Mouse (Mus musculus) frontal cortex, postnatal 10 days (tissue): Measurements from ENCODE around the gene Prr15l.

Experiments used
- DNase-seq, 2 experiments: peaks; one replicate each; pipeline ENCODE4 v3.0.0; 2022; ENCODE audit warnings: low spot score in 2 of 2, mixed read lengths in 1 of 2

Prr15l gene

DNA sequence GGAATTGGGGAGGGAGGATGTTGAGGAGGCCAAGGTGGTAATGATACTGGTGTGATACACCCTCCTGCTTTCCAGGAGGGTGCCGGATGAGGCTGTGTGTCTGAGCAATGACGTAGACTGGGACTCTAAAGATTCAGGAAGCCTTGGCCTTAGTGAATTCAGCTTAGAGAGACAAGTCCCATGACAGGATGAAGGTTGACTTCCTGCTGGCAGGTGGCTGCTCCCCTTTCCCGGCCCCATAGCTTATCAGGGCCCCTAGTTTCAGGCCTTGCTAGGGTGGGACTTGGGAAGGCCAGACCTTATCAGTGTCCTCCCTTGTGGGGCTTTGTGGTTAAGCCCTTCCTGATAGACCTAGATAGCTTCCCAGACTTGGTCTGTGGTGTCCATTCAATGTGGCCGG lies 19.9 kb downstream of the Prr15l start:
- no peak for DNase-seq

DNA sequence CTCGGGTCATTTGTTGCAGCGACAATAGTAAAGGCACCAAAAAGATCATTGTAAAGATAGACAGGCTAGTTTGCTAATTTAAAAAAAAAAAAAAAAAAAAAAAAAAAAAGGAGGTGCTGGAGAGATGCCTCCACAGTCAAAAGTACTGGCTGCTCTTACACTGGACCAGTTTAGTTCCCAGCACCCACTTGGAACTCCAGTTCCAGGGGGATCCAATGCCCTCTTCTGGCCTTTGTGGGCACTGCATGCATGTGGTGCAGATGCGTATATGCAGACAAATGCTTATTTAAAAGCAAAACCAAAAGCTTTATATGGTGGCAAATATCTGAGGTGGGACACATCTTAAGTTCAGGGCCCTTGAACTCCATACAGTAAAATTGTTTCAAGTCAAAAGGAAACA lies 22.9 kb downstream of the Prr15l start:
- no peak for DNase-seq

DNA sequence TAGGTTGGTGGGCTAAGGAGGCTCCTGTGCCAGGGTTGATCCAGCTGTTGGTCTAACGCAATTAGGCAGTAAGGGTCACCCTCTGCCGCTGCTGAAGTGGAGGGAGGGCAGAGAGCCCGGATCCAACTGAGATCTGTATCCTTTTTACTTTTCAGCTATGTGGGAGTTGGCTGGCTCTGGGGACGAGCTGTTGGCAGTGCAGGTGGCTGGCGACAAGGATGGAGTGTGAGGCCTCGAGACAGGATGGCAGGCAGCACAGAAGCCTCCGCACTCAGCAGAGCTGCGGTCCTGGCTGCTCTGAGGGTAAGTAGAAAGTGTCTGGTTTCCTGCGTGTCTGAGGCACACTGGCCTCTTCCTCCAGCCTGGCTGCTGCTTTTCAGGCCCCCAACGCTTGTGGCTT lies 24.5 kb downstream of the Prr15l start:
- no peak for DNase-seq

DNA sequence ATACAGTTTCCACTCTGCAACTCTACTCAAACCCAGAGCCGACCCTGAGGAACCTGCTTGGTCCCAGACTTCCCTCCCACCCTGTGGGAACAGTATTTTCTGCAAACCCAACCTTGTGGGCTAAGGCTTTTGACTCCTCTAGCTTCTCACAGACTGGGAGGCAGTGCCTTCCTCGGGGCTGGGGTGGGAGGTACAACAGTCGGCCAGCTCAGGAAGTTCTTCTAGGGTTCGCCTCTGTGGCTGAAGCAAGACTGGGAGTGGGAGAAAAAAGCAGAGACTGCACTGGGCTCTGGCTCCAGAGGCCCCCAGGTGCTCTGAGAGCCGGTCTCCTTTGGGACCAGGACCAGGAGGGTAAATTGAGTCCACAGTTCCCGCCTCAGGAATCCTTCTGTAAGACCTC lies 25.0 kb downstream of the Prr15l start:
- no peak for DNase-seq

DNA sequence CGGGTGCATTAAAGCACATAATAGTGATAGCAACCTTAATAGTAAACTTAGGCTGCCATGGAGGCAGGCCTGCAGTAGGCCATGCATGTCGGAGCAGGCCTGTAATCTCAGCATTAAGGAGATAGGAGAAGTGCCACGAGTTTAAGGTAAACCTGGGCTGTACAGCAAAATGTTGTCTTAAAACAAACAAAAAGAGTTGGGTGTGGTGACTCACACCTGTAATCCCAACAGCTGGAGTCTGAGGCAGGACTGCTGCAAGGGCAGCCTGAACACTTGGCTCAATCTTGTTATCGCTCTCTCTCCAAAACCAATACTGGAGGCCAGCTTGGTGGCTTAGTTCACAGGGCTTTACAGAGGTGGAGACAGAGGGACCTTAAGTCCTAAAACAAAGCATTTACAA lies 27.2 kb downstream of the Prr15l start:
- DNase-seq: no peak

DNA sequence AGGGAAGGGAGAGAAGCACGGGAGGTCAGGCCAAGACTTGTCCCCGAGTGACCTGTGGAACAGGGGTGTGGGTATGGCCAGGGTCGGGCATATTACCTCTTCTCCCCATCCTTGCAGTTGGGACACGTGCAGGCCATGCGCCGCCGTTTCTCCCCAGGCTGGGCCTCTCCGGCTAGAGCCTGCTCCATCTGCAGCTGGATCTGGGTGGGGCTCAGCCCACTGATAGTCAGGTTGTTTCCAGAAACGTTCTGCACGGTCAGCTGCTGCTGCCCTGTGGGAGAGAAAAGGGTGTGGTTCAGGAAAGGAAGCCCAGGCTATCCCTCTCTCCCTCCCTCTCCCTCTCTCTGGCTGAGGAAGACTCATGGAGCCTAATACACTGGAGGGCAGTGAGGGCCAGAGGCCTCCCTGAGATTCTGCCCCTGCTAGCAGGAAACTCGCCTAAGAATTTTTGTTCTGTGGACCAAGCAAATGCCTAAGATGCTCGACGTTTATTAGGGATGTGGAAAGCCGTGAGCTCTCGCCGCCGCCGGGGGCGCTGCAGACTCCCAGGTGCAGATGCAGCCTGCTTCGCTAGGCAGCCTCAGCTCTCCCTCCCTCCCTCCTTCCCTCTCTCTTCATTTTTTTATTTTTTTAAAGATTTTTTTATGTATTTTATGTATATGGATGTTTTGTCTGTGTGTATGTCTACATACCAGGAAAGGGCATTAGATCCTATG lies 28.3 kb downstream of the Prr15l start:
- no peak for DNase-seq

DNA sequence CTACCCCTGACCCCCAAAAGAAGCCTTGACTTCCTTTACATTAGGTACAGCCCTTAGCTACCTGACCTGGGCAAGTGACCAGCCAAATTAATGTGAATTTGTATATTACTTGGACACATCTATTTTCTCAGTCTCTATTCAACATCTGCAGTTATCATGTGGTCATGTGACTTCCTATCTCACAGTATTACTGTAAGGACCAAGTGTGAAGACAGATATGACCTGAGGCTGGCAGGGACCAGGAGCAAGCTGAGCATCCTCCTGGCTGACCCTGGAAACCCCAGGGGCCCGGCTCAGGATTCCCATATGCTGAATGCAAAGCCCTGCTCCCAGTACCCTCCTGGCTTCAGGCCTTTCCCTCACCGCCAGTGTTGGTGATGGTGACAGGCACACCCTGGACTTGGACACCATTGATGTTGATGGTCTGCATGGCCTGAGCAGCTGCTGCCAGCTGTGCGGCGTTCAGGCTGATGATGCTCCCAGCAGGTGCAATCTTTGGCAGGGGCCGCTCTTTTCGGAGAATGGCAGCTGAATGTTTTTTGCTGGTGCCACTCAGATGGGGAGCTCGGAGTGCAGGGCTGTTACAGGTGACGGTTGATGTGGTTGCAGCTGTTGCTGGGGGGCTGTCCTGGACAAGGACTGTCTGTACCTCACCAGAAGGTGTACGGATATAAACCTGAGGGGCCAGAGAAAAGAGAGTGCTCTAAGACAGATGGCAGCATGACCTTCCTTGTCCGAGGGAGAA lies 29.3 kb downstream of the Prr15l start:
- DNase-seq: no peak

DNA sequence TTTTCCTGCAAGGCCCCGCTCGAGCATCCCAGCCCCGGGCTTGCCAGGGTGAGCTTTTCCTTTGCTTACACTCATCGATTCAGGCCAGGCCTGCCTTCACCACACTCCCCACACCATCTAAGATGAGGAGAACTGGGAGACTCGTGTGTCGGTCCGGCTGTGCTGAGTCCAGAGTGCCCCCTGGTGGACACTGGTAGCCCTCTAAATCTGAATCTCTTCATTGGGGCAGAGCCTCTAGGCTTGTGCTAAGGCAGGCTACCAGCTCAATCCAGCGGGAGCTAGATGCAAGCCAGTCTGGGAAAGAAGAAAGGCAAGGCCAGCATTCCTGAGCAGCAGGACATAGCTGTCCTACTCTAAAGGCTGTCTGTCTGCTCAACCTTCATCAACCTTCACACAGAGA lies 35.7 kb downstream of the Prr15l start:
- peak; percentile 67 to 82 for DNase-seq

DNA sequence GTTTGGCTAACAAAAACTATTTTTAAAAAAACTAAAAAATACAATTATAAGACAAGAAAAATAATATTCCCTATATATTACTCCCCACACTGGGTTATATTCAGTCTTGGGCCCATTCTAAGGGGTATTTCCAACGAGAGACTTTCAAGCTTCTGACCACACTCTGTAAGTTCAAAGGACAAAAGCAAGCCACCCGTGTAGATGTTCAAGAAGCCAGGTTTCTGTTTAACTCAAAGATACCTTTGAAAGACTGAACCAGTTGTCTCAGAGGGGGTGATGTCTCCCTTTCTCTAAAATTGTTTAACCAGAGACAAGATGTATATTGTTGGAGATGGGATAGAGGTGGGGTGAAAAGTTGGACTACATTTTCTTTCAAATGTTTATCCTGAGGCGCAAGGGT lies 38.3 kb downstream of the Prr15l start:
- no peak for DNase-seq

DNA sequence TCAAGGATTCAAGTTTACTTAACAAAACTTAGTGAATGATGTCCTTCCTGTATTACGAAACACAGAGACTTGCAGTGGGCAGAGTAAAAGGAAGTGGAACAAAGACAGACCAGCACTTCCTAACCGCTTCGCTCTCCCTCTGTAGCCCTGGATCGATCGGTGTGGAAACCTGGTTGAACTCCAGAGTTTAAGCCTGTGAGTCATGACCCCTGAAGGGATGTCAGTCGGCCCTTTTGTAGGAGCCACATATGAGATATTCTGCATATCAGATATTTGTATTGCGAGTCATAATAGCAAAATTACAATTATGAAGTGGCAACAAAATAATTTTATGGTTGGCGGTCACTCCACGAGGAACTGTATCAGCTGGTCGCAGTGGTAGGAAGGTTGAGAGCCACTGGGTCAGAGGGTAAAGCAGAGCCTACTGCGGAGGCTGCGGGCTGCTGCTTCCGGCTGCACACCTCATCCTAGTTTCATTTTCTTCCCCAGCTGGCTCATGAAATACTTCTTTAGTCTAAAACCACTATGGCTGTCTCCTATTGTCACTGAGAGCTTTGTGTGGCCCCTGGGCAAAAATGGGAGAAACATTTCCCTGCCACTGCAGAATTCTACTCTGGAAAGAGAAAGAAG lies 39.1 kb downstream of the Prr15l start:
- DNase-seq: no peak

DNA sequence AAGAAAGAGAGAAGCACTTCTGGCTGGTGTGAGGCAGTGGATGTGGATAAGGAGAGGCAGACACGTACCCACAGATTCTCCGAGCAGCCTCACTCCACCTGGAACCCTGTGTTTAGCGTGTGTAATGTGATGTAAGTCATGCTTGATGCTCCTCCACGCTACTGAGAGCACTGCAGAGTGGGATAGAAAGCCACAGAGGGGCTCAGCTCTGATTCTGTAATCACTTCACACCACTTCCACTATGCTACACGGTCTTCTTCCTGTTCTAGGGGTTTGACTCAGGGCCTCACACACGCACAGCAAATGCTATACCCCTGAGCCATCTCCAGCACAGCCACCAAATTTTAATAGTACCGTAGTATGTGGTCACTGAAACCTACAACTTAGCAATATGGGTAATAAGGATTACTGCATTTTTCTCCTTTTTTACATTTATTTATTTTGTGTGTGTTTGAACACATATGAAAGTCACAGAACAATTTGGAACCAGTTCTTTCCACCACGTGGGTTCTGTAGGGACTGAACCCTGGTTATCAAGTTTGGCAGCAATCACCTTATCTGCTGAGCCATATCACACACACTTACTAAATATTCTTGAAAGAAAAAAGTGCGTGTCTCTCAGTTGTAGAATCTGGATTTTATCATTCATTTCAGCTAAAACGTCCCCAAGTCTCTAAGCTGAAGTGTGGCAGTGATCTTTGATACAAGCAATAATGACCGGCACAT lies 39.8 kb downstream of the Prr15l start:
- DNase-seq: no peak

DNA sequence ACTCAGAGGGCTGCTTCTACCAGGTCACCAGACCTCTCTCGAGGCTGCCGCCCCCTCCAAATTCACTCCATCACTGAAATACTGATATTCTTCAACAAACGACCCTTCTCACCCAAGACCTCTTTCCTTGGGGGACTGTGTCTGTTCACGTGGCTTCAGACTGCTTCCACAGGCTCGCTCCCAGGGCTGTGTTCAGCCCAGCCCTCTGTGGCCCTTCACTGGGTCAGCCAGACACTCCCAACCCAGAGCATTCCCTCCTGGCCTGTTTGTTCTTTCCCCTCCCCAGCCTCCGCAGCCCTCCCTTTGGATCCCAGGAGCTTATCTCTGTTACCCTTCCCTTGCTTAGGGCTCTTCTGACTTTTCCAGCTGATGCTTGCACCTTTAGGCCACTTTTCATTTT lies 40.6 kb downstream of the Prr15l start:
- DNase-seq: no peak

DNA sequence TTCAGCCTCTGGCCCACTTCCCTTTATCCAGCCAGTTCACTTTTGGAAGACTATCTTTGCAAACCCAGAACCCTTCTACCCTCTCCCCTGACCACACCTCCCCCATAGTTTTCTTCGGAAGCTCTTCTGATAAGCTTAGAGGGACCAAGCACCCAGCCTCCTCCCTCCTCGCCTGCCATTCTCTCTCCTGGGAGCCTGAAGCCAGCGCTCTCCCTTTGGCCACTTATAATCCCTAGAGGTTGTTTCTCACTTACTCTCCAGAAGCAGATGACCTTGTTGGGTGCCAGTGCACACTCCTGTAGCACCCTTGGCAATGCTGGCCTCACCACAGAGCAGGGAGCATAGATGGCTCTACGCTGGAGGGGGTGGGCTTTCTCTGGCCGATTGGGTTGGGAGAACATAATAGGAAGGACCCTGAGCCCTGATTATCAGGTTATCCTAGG lies 41.4 kb downstream of the Prr15l start:
- DNase-seq: no peak

DNA sequence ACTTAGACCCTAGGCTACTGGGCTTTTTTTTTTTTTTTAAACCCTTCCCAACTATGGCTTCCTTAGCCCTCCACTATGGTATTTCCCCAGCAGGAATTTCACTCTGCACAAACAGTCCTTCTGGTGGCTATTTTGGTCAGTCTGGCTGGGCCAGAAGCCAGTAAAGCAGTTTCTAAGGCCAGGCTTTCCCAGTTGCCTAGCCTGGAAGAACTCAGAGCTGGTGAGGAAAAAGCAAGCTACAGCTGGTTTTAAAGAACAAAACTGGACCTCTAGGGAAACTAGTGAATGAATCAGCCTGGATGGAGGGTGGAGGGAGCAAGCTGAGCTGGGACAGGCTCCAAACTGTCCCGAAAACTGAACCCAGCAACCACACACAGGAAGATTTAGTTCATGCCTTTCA lies 41.8 kb downstream of the Prr15l start:
- no peak for DNase-seq

DNA sequence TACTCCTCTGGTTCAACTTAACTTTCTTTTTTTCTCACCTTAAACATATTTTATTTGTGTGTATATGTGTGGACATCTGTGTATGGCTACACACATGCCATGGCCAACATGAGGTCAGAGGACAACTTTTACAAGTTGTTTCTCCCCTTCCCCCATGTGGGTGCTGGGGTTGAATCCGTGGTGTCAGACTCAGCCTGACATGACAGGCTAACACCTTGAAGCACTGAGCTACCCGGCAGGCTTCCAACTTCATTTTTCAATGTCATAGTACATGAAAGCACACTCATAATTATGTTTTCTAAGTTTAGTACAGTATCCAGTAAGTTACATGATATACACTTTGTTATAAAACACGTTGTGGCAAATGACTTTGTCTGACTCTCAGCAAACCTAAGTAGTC lies 42.4 kb downstream of the Prr15l start:
- no peak for DNase-seq

DNA sequence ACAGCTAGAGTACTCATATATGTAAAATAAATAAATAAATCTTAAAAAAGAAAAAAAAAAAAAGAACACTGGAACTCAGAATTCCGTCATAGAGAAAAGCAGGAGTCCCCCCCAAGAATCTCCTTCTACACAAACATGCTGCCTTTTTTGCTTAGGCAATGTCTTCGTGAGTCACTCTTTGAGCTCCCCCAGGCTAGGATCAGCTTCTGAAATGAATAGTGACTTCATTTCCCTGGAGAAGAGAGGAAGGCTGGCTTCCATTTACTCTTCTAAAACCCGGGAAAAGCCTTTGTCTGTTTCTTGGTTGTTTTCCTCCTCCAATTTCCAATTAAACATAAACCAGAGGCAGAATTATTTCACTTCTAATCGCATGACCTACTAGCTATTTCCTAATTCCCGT lies 45.0 kb downstream of the Prr15l start:
- DNase-seq: no peak

DNA sequence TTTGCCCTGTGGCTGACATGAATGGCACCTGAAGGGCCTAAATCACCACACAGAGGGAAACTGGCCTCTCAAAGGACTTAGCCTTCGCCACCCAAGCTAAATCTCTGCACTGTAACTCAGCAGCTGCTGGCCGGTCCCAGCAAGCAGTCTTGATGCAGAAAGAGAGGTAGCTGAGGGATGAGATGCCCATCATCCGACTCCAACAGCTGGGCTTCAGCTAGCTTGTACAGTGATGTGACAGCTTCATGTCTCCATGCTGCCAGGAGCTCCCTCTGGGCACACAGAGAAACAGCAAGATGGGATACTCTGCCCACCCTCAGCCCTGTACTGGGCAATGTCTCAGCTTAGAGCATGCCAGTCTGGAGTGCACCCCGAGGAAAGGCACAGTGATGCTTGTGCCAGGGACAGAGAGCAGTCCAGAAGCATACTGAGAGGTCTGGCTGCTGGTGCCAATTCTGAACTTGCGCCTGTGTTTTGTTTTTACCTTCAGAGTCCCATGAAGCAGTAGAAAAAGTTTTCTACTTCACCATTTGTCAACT lies 45.6 kb downstream of the Prr15l start:
- no peak for DNase-seq

DNA sequence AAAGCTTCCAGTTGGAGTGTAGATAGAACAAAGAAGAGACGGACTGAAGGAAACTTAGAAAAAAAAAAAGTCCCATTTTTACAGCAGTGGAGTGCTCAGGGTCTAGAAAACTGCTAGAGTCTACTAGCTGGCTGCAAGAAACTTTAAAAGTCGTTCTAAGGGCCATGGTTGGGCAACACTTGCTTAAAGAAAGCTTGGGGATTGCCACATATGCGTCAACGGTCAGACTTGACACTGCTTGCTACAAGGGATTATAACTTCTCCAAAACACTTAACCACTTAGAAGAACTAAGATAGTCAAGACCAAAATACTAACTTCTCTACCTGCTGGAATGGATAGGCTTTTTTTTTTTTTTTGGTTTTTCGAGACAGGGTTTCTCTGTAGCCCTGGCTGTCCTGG lies 46.9 kb downstream of the Prr15l start:
- DNase-seq: no peak

DNA sequence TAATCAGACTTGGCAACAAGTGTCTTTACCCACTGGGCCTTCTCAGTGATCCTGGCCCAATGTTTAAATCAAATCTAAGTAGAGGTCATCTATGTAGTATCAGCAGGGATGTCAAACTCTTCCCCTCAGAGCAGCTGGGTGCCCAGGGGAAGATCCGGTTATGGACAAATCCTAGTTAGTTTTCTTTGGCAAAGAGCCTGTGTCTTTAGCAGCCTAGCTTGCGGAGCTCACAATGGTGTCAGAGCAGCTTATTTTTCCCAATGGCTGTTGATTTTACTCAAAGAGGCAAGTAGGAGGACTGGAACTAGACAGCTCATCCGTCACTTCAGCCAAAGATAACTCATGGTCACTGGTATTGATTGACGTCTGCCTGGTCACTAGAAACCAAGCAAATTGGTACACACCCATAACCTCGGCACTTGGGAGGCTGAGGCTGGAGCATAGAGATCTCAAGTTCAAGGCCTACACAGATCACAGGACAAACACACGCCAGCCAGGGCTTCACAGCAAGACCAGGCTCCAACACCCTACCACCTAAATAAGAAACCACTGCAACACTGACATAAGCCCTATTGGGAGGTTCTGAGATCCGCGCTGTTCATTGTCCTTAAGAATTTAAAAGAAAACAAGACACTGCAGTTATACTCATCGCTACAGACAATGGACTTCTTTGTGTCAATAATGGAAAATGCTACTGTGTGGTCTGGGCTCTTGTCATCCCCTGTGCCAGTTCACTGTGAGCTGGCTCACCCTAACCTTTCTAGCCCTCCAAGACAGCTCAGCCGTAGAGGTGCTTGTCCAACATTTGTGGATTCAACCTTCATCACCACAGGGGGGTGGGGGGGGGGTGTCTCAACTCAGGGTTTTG lies 47.8 kb downstream of the Prr15l start:
- DNase-seq: no peak

DNA sequence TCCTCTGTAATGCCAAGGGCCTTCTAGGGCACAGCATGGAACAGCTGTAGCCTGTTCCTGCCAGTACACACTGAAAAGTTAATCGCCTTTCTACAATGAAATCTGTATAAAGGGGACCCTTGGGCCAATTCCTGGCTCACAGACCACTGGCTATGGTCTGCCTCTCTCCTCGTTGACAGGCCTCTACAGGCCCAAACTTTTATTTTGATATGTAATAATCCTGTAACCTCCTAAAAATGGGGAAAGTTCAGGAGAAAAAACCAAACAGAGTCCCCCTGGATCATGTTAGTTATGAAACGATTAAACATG lies 48.4 kb downstream of the Prr15l start:
- DNase-seq: no peak

DNA sequence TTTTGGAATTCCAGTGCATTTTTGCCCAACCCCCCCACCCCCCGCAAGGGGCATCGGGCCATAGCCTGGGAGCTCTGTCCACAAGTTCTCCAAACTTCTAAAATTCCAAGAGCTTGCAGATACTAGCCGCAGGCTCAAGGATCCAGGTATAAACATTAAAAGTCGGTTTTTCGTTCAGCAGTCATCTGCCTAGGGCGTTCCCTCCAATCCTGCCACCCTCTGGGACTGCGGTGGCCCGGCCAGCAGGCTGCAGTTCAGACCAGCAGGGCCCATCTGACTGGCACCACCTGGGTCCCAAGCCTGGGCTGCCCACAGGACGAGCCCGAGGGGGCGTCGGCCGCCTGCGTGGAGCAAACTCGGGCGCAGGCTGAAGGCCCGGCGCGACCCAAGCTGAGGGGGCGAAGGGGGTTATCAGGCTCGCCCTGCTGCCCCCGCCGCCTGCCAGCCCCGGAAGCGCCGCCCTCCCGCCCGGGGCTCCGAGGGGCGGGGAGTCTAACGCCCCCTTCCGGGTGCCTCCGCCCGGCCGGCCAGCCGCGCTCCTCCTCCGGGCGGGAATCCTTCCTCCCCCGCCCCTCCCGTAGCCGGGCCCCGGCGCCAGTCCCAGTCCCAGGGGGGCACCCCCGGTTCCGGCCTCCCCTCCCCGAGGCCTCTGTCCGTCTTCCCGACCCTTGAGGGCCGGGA lies 49.1 kb downstream of the Prr15l start:
- peak in 1 of 2 experiments; percentile 85 for DNase-seq
